Mouse (Mus musculus) olfactory bulb, adult 2 months (tissue): ENCODE measurements around the gene Eif3d. TPM values are rescaled to one million over a fixed set of nuclear protein-coding genes. Genes with fewer than 3 reads are reported as not detected.

Experiments
- H3K27ac ChIP-seq: fragments of 200-500 bp; 2 replicates; pipeline ENCODE4 v1.5.1; 2012; ENCODE audit warnings: low read depth, low read length; ENCODE audit not compliant: insufficient read depth
- H3K4me1 ChIP-seq: fragments of 200-500 bp; 2 replicates; pipeline ENCODE4 v1.6.1; 2012; ENCODE audit warnings: low read length; ENCODE audit not compliant: control insufficient read depth, insufficient read depth
- H3K4me3 ChIP-seq: fragments of 200-500 bp; 2 replicates; pipeline ENCODE4 v1.5.1; 2012; ENCODE audit warnings: mild to moderate bottlenecking, low read depth, low read length, moderate library complexity; ENCODE audit not compliant: insufficient read depth
- CTCF ChIP-seq: fragments of 200-500 bp; IDR thresholded peaks from 2 replicates; pipeline ENCODE4 v1.5.1; 2012; ENCODE audit warnings: low read depth, mild to moderate bottlenecking, low read length, moderate library complexity; ENCODE audit not compliant: insufficient read depth
- POLR2A ChIP-seq: fragments of 200-500 bp; IDR thresholded peaks from 2 replicates; pipeline ENCODE4 v1.6.1; 2012; ENCODE audit warnings: mild to moderate bottlenecking, low read depth, low read length, moderate library complexity; ENCODE audit not compliant: insufficient read depth
- WGBS: fragments of 180-500 bp; shearing (Covaris S2); methylation state at CpG from one replicate; pipeline ENCODE4 v1.1.7; 2018; 5-methylcytosine and 5-hydroxymethylcytosine counted together
- polyA plus RNA-seq: library from polyadenylated mRNA; stranded (reverse); fragments of >200 nt; gene quantifications from 2 replicates; pipeline ENCODE4 v1.2.4, GENCODE M21; 2012; ENCODE audit warnings: low replicate concordance; ENCODE audit not compliant: missing spikeins, insufficient read depth, insufficient read length

Gene Eif3d
- polyA plus RNA-seq, 1 experiment, result not detected

DNA sequence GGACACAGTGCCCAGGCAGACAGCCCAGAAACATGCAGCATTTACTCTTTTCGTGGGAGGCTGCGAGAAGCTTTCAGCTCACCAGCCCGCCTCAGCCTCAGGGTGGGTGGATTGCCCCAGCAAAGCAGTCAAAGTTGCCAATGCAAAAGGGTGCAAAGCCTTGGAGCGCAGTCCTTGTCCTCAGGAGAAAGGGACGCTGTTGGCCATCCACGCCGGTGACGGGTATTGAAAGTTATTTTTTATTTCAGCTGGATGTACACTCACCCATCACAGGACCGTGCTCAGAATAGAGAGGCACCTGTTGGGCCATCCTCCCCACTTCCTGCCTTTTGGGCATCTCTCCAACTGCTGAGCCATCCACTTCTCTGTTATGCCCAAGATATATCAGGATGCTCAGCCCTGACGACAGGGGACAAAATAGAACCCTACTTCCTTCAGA, 8.8 kb upstream of the Eif3d start:
- no peak for TF ChIP-seq CTCF
- TF ChIP-seq POLR2A, result no peak
- H3K4me1 ChIP-seq, result peaks cover 11% of the 10 kb centered on the region
- 71% methylated on average over 10 of the region's 10 CpGs for WGBS
- no peak overlapping the region for H3K27ac ChIP-seq
- no peak overlapping the region for H3K4me3 ChIP-seq

DNA sequence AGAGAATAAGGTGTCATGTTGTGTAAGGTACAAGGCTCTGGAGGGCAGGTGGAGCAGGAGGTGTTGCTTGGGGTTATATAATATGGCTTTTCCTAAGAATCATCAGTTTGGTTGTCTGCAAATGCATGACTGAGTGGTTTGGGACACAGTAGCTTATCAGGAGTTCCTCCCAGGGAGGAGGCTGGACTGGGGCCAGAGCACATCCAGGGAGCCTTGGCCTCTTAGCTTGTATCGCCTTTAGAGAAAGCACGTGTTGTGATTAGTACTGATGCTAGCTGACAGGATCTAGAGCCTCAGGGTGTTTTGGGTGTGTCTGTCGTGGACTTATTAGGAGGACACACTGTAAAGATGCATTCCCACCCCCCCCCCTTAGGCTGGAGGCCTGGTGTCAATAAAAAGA, 7.0 kb upstream of the Eif3d start:
- TF ChIP-seq POLR2A (no peak), CTCF (no peak)
- 56% methylated on average over 3 of the region's 3 CpGs for WGBS
- peaks cover 4% of the 10 kb centered on the region for H3K4me1 ChIP-seq

DNA sequence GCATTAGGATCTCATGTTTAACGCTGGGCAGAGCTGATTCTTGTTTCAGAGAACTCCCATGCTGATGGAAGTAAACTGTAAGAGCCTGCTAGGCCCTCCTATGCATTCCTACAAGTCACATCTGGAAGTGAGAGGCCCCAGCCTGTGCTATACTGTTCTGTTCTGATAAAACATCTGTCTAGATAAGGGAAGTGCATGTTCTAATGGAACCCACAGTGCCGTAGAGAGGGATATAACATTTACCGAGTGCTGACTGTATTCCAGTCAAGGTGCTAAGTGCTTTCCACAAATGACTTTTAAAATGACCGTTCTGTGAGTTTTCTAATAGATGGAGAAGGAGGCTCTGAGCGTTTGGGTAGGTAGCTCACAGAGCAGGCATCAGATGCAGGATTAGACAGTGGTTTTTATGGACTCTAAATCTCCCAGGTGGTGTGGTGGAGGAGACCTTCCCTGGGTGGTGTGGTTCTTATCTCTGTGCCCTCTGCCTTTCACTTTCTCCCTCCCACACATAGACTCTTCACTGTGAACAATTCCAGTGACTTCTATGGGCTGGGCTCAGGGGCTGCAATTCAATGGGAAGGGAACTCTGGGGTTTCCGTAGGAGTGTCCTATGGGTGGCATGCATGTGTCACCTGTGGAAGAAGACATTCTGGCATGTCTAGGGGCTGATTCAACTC, 3.7 kb upstream of the Eif3d start:
- H3K4me3 ChIP-seq, result no peak overlapping the region
- WGBS, result 76% methylated on average over 6 of the region's 6 CpGs

More for the DNA sequence above, 7.0 kb upstream of the Eif3d start:
- Histone ChIP-seq H3K4me3 (no peak overlapping the region), H3K27ac (no peak overlapping the region)

DNA sequence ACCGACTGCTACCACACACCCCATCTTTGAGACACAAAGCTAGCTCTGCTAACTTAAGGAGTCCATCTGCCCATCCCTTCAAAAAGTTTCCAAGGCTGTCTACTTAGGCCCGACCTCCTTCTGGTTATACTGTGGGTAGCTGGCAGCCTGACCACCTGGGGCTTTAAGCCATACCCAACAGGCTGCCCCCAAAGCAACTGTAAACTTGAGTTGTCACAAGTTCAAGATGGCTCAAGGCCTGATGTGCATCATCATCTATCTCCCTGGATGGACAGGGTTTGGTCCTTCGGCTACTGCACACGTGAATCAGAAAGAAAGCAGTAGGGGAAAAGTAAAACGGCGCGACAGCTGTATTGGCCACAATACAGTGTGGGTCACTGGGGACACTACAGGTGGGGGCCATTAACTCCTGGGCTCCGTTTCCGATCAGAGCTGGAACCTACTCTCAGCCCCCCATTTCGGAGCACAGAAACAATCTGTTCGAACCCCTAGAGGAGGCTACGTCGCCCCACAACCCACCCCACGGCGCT, 608 bp downstream of the Eif3d start:
- H3K4me1 ChIP-seq, result peaks cover 11% of the 10 kb centered on the region
- TF ChIP-seq CTCF, result no peak
- TF ChIP-seq POLR2A, result no peak
- 0 out of 2 replicates have a peak overlapping the region, but pooled peaks have one; percentile 5 for H3K27ac ChIP-seq
- WGBS, result 2% methylated on average over 15 of the region's 15 CpGs
- peak overlapping the region; percentile 82 for H3K4me3 ChIP-seq

More for the DNA sequence above, 3.7 kb upstream of the Eif3d start:
- Histone ChIP-seq H3K4me1 (peaks cover 6% of the 10 kb centered on the region), H3K27ac (no peak overlapping the region)
- TF ChIP-seq POLR2A, result no peak
- TF ChIP-seq CTCF, result no peak

DNA sequence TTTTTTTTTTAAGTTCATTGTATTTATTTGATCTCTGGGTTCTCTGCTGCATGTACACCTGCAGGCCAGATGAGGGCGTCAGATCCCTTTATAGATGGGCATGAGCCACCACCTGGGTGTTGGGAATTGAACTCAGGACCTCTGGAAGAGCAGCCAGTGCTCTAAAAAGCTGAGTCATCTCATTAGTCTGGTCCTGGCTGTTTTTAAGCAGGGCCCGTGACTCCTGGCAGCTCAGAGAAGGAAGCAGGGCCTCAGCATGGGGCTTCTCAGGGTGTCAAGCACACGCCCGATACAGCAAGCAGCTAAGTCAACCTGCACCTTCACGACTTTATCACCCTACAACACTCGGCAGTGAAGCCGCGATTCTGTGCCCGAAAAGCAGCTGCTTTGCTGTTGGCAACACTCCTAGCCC, 5.5 kb downstream of the Eif3d start:
- 75% methylated on average over 9 of the region's 9 CpGs for WGBS
- Histone ChIP-seq H3K4me3 (no peak overlapping the region), H3K4me1 (peaks cover 11% of the 10 kb centered on the region), H3K27ac (no peak overlapping the region)
- TF ChIP-seq CTCF (no peak), POLR2A (no peak)

DNA sequence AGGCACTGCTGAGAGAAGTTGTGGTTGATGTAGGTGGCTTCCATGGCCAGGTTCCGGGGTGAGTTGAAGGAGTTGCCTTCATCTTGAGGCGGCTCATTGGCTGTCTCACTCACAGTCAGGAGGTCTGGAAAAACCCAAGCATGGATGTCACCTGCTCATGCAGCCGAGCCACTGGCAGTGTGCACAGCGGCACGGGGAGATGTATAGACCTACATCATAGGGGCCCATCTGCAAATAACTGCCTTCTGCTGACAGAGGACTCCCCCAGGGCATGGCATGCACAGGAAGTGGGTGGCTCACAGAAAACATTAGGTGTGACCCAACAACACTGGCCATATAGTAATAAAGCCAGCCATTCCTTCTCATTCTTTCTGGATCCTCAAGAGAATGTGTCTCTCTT, 8.2 kb downstream of the Eif3d start:
- WGBS, result 96% methylated on average over 5 of the region's 5 CpGs
- no peak for TF ChIP-seq POLR2A
- TF ChIP-seq CTCF, result no peak
- Histone ChIP-seq H3K4me1 (no peaks in the 10 kb centered on the region), H3K4me3 (no peak overlapping the region), H3K27ac (no peak overlapping the region)

DNA sequence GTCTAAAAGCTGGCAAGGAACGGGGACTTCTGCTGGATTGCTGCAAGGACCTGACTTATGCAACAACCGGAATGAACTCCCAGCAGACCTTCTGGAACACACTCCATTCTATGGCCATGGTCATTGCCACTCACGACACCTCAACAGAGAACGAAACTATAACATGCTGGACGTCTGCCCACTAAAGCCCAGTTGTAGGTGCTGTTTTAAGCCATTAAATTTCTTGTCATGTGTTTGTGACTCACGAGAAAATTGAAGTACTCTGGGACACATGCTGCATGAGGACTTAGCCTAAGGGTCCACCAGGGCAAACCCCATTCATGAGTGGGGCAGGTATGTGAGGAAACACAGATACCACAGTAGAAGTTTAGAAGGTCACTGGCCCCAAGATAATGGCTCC, 9.9 kb downstream of the Eif3d start:
- TF ChIP-seq POLR2A (no peak), CTCF (no peak)
- peaks cover 3% of the 10 kb centered on the region for H3K4me1 ChIP-seq
- H3K27ac ChIP-seq, result no peak overlapping the region
- WGBS, result 89% methylated on average over 6 of the region's 6 CpGs
- H3K4me3 ChIP-seq, result no peak overlapping the region

DNA sequence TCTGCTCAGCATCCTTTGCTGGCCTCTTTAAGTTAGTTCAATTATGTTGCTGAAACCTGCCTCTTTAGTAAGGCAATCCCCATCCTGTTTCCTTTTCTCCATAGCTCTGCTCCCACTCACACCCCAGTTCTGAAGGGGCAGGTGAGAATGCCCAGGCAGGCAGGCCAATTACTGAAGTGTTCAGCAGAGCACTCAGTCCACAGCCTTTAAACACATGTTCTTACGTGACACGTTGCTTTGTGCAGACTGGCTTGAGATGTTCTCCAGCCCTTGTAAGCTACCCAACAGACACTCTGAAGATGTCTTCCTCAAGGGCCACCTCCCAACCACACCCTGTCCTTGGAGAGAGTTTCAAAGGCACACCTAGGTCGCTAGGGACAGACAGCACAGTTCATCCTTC, 12.5 kb downstream of the Eif3d start:
- no peak overlapping the region for H3K4me3 ChIP-seq
- H3K27ac ChIP-seq, result no peak overlapping the region
- TF ChIP-seq CTCF (no peak), POLR2A (no peak)
- WGBS, result 57% methylated on average over 3 of the region's 3 CpGs
- H3K4me1 ChIP-seq, result peaks cover 8% of the 10 kb centered on the region

DNA sequence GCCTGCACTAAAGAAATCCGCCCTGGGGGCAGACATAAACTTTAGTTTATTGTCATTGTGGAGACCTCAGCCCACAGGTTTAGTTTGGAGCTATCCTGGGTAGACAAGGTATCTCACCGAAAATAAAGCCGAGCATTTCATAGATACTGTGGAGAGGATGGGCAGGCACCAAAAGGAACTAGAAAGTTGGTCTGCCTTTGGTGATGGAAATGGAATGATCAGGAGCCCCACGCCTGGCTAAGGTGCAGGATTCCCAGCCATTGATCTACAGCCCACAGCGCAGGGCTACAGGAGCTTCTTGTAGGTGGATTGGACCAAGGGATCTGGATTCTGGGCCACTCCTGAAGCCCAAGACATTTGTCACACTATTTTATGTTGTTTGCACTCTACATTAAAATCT, 13.0 kb downstream of the Eif3d start:
- TF ChIP-seq CTCF, result no peak
- no peak for TF ChIP-seq POLR2A
- no peak overlapping the region for H3K4me3 ChIP-seq
- WGBS, result 48% methylated on average over 5 of the region's 5 CpGs
- peaks cover 8% of the 10 kb centered on the region for H3K4me1 ChIP-seq
- no peak overlapping the region for H3K27ac ChIP-seq

DNA sequence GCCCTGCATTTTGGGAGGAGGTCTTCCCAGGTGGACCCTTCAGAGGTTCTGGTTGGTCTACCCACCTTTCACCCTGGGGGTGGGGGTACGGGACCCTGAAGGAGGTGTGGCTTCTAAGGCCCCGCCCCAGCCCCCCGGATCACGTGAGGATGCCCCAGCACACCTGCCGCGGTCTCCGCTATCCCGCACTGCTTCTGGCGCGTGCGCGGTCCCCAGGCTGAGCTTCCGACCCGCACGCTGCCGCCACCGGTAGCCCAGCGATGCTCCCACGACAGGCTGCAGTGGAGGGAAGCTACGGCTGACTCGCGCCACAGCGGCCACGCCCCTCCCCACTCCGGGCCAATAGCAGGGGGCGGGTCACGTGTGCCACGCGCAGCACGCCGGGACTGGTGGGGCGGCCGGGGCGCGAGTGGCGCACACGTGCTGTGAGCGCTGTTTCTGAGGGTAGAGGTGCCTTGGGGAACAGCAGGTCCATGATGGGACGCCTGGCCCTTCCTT, 14.2 kb downstream of the Eif3d start, which contains the start of gene Foxred2:
Foxred2 (minus strand) TSS at position 319 of the 498 bp plus-strand sequence.
- Histone ChIP-seq H3K4me3 (peak within 1 kb of the TSS; percentile 59), H3K27ac (no peak within 1 kb of the TSS), H3K4me1 (peaks cover 8% of the 10 kb centered on the region)
- under 1% methylated on average over 39 of the region's 39 CpGs for WGBS
- TF ChIP-seq CTCF (no peak), POLR2A (peak; percentile 44; the same call in 1 of the 2 replicates)
